Mouse (Mus musculus): Measurements from ENCODE around the gene Cacna1d. TPM values are rescaled to one million over a fixed set of nuclear protein-coding genes. Genes with fewer than 3 reads are reported as not detected.

Gene Cacna1d
- polyA plus RNA-seq, 1 experiment, result 11.8 TPM

- no peak overlapping the region for H3K27ac ChIP-seq (ENCODE audit: insufficient read depth, low read depth, low read length)
- 0 out of 2 replicates have a peak, but pooled peaks cover 2% of the 10 kb centered on the region for H3K4me1 ChIP-seq (ENCODE audit: control insufficient read depth, insufficient read depth, low read length)
- TF ChIP-seq POLR2A (IDR thresholded peaks at IDR 0.05; ENCODE audit: borderline replicate concordance, low read depth, low read length) (no peak), CTCF (IDR thresholded peaks at IDR 0.05; ENCODE audit: low read depth, low read length) (no peak)
- H3K4me3 ChIP-seq (ENCODE audit: insufficient read depth, low read length), result no peak overlapping the region
These were observed 77.1 kb downstream of the Cacna1d start for GRCm38 (mm10) chr14:30414131-30414530.

GRCm38 (mm10) chr14:30409331-30409730 lies 81.9 kb downstream of the Cacna1d start:
- no peak overlapping the region for H3K4me3 ChIP-seq (ENCODE audit: insufficient read depth, low read length)
- H3K4me1 ChIP-seq (ENCODE audit: control insufficient read depth, insufficient read depth, low read length), result peaks cover 11% of the 10 kb centered on the region
- H3K27ac ChIP-seq (ENCODE audit: insufficient read depth, low read depth, low read length), result no peak overlapping the region
- no peak for TF ChIP-seq POLR2A (IDR thresholded peaks at IDR 0.05; ENCODE audit: borderline replicate concordance, low read depth, low read length)
- TF ChIP-seq CTCF (IDR thresholded peaks at IDR 0.05; ENCODE audit: low read depth, low read length), result no peak

GRCm38 (mm10) chr14:30405456-30406225 lies 85.6 kb downstream of the Cacna1d start:
- Histone ChIP-seq H3K4me3 (ENCODE audit: insufficient read depth, low read length) (peak overlapping the region; percentile 38), H3K4me1 (ENCODE audit: control insufficient read depth, insufficient read depth, low read length) (peaks cover 11% of the 10 kb centered on the region), H3K27ac (ENCODE audit: insufficient read depth, low read depth, low read length) (peak overlapping the region; percentile 55)
- TF ChIP-seq POLR2A (IDR thresholded peaks at IDR 0.05; ENCODE audit: borderline replicate concordance, low read depth, low read length) (no peak), CTCF (IDR thresholded peaks at IDR 0.05; ENCODE audit: low read depth, low read length) (no peak)

GRCm38 (mm10) chr14:30378306-30378705 lies 112.9 kb downstream of the Cacna1d start:
- Histone ChIP-seq H3K27ac (ENCODE audit: insufficient read depth, low read depth, low read length) (no peak overlapping the region), H3K4me3 (ENCODE audit: insufficient read depth, low read length) (no peak overlapping the region), H3K4me1 (ENCODE audit: control insufficient read depth, insufficient read depth, low read length) (peaks cover 2% of the 10 kb centered on the region; the same call in 1 of the 2 replicates)
- TF ChIP-seq POLR2A (IDR thresholded peaks at IDR 0.05; ENCODE audit: borderline replicate concordance, low read depth, low read length), result no peak
- no peak for TF ChIP-seq CTCF (IDR thresholded peaks at IDR 0.05; ENCODE audit: low read depth, low read length)

- Histone ChIP-seq H3K4me1 (ENCODE audit: control insufficient read depth, insufficient read depth, low read length) (peaks cover 11% of the 10 kb centered on the region), H3K4me3 (ENCODE audit: insufficient read depth, low read length) (no peak overlapping the region), H3K27ac (ENCODE audit: insufficient read depth, low read depth, low read length) (no peak overlapping the region)
- TF ChIP-seq POLR2A (IDR thresholded peaks at IDR 0.05; ENCODE audit: borderline replicate concordance, low read depth, low read length), result no peak
These were observed 118.4 kb downstream of the Cacna1d start for GRCm38 (mm10) chr14:30372878-30373277.

GRCm38 (mm10) chr14:30371070-30371469 lies 120.2 kb downstream of the Cacna1d start:
- Histone ChIP-seq H3K4me3 (ENCODE audit: insufficient read depth, low read length) (no peak overlapping the region), H3K4me1 (ENCODE audit: control insufficient read depth, insufficient read depth, low read length) (peaks cover 16% of the 10 kb centered on the region), H3K27ac (ENCODE audit: insufficient read depth, low read depth, low read length) (no peak overlapping the region)
- TF ChIP-seq POLR2A (IDR thresholded peaks at IDR 0.05; ENCODE audit: borderline replicate concordance, low read depth, low read length), result no peak
- no peak for TF ChIP-seq CTCF (IDR thresholded peaks at IDR 0.05; ENCODE audit: low read depth, low read length)

GRCm38 (mm10) chr14:30367074-30367473 lies 124.2 kb downstream of the Cacna1d start:
- Histone ChIP-seq H3K4me1 (ENCODE audit: control insufficient read depth, insufficient read depth, low read length) (peaks cover 30% of the 10 kb centered on the region), H3K27ac (ENCODE audit: insufficient read depth, low read depth, low read length) (no peak overlapping the region), H3K4me3 (ENCODE audit: insufficient read depth, low read length) (no peak overlapping the region)
- TF ChIP-seq POLR2A (IDR thresholded peaks at IDR 0.05; ENCODE audit: borderline replicate concordance, low read depth, low read length) (no peak), CTCF (IDR thresholded peaks at IDR 0.05; ENCODE audit: low read depth, low read length) (no peak)

- Histone ChIP-seq H3K27ac (ENCODE audit: insufficient read depth, low read depth, low read length) (peak overlapping the region; percentile 67), H3K4me3 (ENCODE audit: insufficient read depth, low read length) (no peak overlapping the region), H3K4me1 (ENCODE audit: control insufficient read depth, insufficient read depth, low read length) (peaks cover 31% of the 10 kb centered on the region)
- TF ChIP-seq CTCF (IDR thresholded peaks at IDR 0.05; ENCODE audit: low read depth, low read length) (no peak), POLR2A (IDR thresholded peaks at IDR 0.05; ENCODE audit: borderline replicate concordance, low read depth, low read length) (no peak)
These were observed 125.4 kb downstream of the Cacna1d start for GRCm38 (mm10) chr14:30365866-30366265.

GRCm38 (mm10) chr14:30363487-30364167 lies 127.6 kb downstream of the Cacna1d start:
- H3K4me3 ChIP-seq (ENCODE audit: insufficient read depth, low read length), result no peak overlapping the region
- TF ChIP-seq CTCF (IDR thresholded peaks at IDR 0.05; ENCODE audit: low read depth, low read length) (no peak), POLR2A (IDR thresholded peaks at IDR 0.05; ENCODE audit: borderline replicate concordance, low read depth, low read length) (no peak)
- H3K4me1 ChIP-seq (ENCODE audit: control insufficient read depth, insufficient read depth, low read length), result peaks cover 31% of the 10 kb centered on the region
- H3K27ac ChIP-seq (ENCODE audit: insufficient read depth, low read depth, low read length), result no peak overlapping the region

- Histone ChIP-seq H3K27ac (ENCODE audit: insufficient read depth, low read depth, low read length) (peak overlapping the region; percentile 87), H3K4me1 (ENCODE audit: control insufficient read depth, insufficient read depth, low read length) (peaks cover 31% of the 10 kb centered on the region), H3K4me3 (ENCODE audit: insufficient read depth, low read length) (no peak overlapping the region)
- TF ChIP-seq POLR2A (IDR thresholded peaks at IDR 0.05; ENCODE audit: borderline replicate concordance, low read depth, low read length) (no peak), CTCF (IDR thresholded peaks at IDR 0.05; ENCODE audit: low read depth, low read length) (no peak)
These were observed 128.9 kb downstream of the Cacna1d start for GRCm38 (mm10) chr14:30362370-30362769.
